Mouse (Mus musculus): ENCODE data around the gene Tns1.

DNA sequence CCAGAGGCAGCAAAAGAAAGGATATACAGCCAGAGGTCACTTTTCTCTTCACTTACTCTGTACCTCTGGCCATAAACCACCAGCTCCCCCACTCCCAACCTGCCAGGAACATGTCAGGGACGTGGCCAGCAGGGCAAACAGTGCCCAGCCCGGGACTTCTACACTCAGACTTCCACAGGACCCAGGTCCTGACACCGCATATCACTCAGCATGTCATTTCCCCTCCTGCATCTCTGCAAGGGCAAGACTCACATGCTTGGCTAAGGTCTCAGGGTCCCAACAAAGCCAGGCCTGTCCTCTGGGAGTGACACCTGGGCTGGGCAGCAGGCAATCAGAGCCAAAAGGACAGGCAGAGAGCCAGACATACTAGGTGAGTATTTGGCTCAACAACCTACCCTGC, 11.2 kb downstream of the Tns1 start:
- TF ChIP-seq CTCF (IDR thresholded peaks at IDR 0.05; ENCODE audit: low read depth) = no peak
- TF ChIP-seq EP300 (optimal IDR thresholded peaks at IDR 0.05) = no peak
